Mouse (Mus musculus): ENCODE measurements at regions not wholly inside any gene's neighbourhood (a gene's known extent, or its start where the extent isn't known, plus 50 kb on each side); places are given as distances from the start of the nearest gene placed in this dataset.

GRCm38 (mm10) chr1:90449571-90450226 is 153.1 kb upstream of the Cops8 start:
- ATAC-seq (replicated peaks; ENCODE audit: low FRiP score): peak; percentile 76
- no peak overlapping the region for H3K4me3 ChIP-seq (replicated peaks)
- H3K4me1 ChIP-seq: peaks cover 43% of the 10 kb centered on the region
- no peaks in the 10 kb centered on the region for H3K9me3 ChIP-seq (replicated peaks)
- no peaks in the 10 kb centered on the region for H3K36me3 ChIP-seq
- no peak overlapping the region for H3K4me2 ChIP-seq
- no peak overlapping the region for H3K9ac ChIP-seq
- peak overlapping the region; percentile 54; the same call in 1 of the 2 replicates for H3K27ac ChIP-seq
- whole genome bisulfite sequencing: 27% methylated on average over 7 of the region's 7 CpGs
- H3K27me3 ChIP-seq: 0 out of 2 replicates have a peak, but pooled peaks cover under 1% of the 10 kb centered on the region

- peak; percentile 56 for ATAC-seq (replicated peaks; ENCODE audit: low FRiP score)
- Histone ChIP-seq H3K36me3 (no peaks in the 10 kb centered on the region), H3K9me3 (replicated peaks) (no peaks in the 10 kb centered on the region), H3K27me3 (no peaks in the 10 kb centered on the region), H3K4me1 (peaks cover 44% of the 10 kb centered on the region), H3K4me2 (no peak overlapping the region), H3K27ac (peak overlapping the region; percentile 54), H3K9ac (no peak overlapping the region), H3K4me3 (replicated peaks) (no peak overlapping the region)
- WGBS: 30% methylated on average over 6 of the region's 6 CpGs
Measured at GRCm38 (mm10) chr1:90451942-90452557, 150.7 kb upstream of the Cops8 start.

- 64% methylated on average over 7 of the region's 7 CpGs for WGBS
- Histone ChIP-seq H3K4me2 (no peak overlapping the region), H3K27ac (peak overlapping the region; percentile 25; the same call in 1 of the 2 replicates), H3K27me3 (no peaks in the 10 kb centered on the region), H3K4me1 (peaks cover 50% of the 10 kb centered on the region), H3K9ac (no peak overlapping the region), H3K4me3 (replicated peaks) (no peak overlapping the region), H3K9me3 (replicated peaks) (no peaks in the 10 kb centered on the region), H3K36me3 (no peaks in the 10 kb centered on the region)
- no peak for ATAC-seq (replicated peaks; ENCODE audit: low FRiP score)
Measured at GRCm38 (mm10) chr1:90454263-90454662, 148.5 kb upstream of the Cops8 start.

GRCm38 (mm10) chr1:90457396-90457795 is 145.4 kb upstream of the Cops8 start:
- Histone ChIP-seq H3K9me3 (replicated peaks) (no peaks in the 10 kb centered on the region), H3K36me3 (no peaks in the 10 kb centered on the region), H3K27me3 (no peaks in the 10 kb centered on the region), H3K9ac (no peak overlapping the region), H3K4me1 (peaks cover 32% of the 10 kb centered on the region), H3K27ac (0 out of 2 replicates have a peak overlapping the region, but pooled peaks have one; percentile 20), H3K4me3 (replicated peaks) (no peak overlapping the region), H3K4me2 (no peak overlapping the region)
- WGBS: 37% methylated on average over 9 of the region's 9 CpGs
- no peak for ATAC-seq (replicated peaks; ENCODE audit: low FRiP score)

GRCm38 (mm10) chr1:90458176-90458575 is 144.6 kb upstream of the Cops8 start:
- Histone ChIP-seq H3K4me2 (no peak overlapping the region), H3K27me3 (no peaks in the 10 kb centered on the region), H3K27ac (no peak overlapping the region), H3K4me1 (peaks cover 30% of the 10 kb centered on the region), H3K36me3 (no peaks in the 10 kb centered on the region), H3K9me3 (replicated peaks) (no peaks in the 10 kb centered on the region), H3K4me3 (replicated peaks) (no peak overlapping the region), H3K9ac (no peak overlapping the region)
- no peak for ATAC-seq (replicated peaks; ENCODE audit: low FRiP score)
- 88% methylated on average over 8 of the region's 8 CpGs for WGBS

- H3K4me1 ChIP-seq: peaks cover 28% of the 10 kb centered on the region
- 92% methylated on average over 1 of the region's 1 CpGs for WGBS
- H3K27me3 ChIP-seq: no peaks in the 10 kb centered on the region
- no peak overlapping the region for H3K9ac ChIP-seq
- no peak for ATAC-seq (replicated peaks; ENCODE audit: low FRiP score)
- H3K4me2 ChIP-seq: no peak overlapping the region
- H3K4me3 ChIP-seq (replicated peaks): no peak overlapping the region
- no peaks in the 10 kb centered on the region for H3K36me3 ChIP-seq
- no peaks in the 10 kb centered on the region for H3K9me3 ChIP-seq (replicated peaks)
- H3K27ac ChIP-seq: no peak overlapping the region
Measured at GRCm38 (mm10) chr1:90461699-90462098, 141.1 kb upstream of the Cops8 start.

GRCm38 (mm10) chr1:90463302-90463701 is 139.5 kb upstream of the Cops8 start:
- Histone ChIP-seq H3K9me3 (replicated peaks) (no peaks in the 10 kb centered on the region), H3K27me3 (no peaks in the 10 kb centered on the region), H3K36me3 (no peaks in the 10 kb centered on the region), H3K4me3 (replicated peaks) (no peak overlapping the region), H3K4me1 (peaks cover 29% of the 10 kb centered on the region), H3K27ac (peak overlapping the region; percentile 61; the same call in 1 of the 2 replicates), H3K4me2 (no peak overlapping the region), H3K9ac (no peak overlapping the region)
- WGBS: 31% methylated on average over 6 of the region's 6 CpGs
- no peak for ATAC-seq (replicated peaks; ENCODE audit: low FRiP score)

GRCm38 (mm10) chr1:90467646-90468045 is 135.1 kb upstream of the Cops8 start:
- no peaks in the 10 kb centered on the region for H3K9me3 ChIP-seq (replicated peaks)
- no peak overlapping the region for H3K27ac ChIP-seq
- H3K4me1 ChIP-seq: peaks cover 44% of the 10 kb centered on the region
- ATAC-seq (replicated peaks; ENCODE audit: low FRiP score): no peak
- H3K36me3 ChIP-seq: no peaks in the 10 kb centered on the region
- H3K9ac ChIP-seq: no peak overlapping the region
- H3K4me2 ChIP-seq: no peak overlapping the region
- no peak overlapping the region for H3K4me3 ChIP-seq (replicated peaks)
- H3K27me3 ChIP-seq: peaks cover 2% of the 10 kb centered on the region; the same call in 1 of the 2 replicates
- 62% methylated on average over 9 of the region's 9 CpGs for WGBS

GRCm38 (mm10) chr1:90470996-90471395 is 131.8 kb upstream of the Cops8 start:
- Histone ChIP-seq H3K4me3 (replicated peaks) (no peak overlapping the region), H3K4me2 (no peak overlapping the region), H3K9ac (no peak overlapping the region), H3K9me3 (replicated peaks) (no peaks in the 10 kb centered on the region), H3K27ac (peak overlapping the region; percentile 33; the same call in 1 of the 2 replicates), H3K4me1 (peaks cover 48% of the 10 kb centered on the region), H3K36me3 (no peaks in the 10 kb centered on the region), H3K27me3 (peaks cover 2% of the 10 kb centered on the region; the same call in 1 of the 2 replicates)
- WGBS: 35% methylated on average over 10 of the region's 10 CpGs
- ATAC-seq (replicated peaks; ENCODE audit: low FRiP score): 0 out of 2 replicates have a peak, but pooled peaks have one; percentile 44

- H3K36me3 ChIP-seq: no peaks in the 10 kb centered on the region
- no peaks in the 10 kb centered on the region for H3K9me3 ChIP-seq (replicated peaks)
- H3K27ac ChIP-seq: peak overlapping the region; percentile 33; the same call in 1 of the 2 replicates
- WGBS: 80% methylated on average over 13 of the region's 13 CpGs
- H3K9ac ChIP-seq: no peak overlapping the region
- peaks cover 2% of the 10 kb centered on the region; the same call in 1 of the 2 replicates for H3K27me3 ChIP-seq
- H3K4me1 ChIP-seq: peaks cover 55% of the 10 kb centered on the region
- H3K4me2 ChIP-seq: no peak overlapping the region
- no peak overlapping the region for H3K4me3 ChIP-seq (replicated peaks)
- no peak for ATAC-seq (replicated peaks; ENCODE audit: low FRiP score)
Measured at GRCm38 (mm10) chr1:90471806-90472205, 131.0 kb upstream of the Cops8 start.

- no peak for ATAC-seq (replicated peaks; ENCODE audit: low FRiP score)
- Histone ChIP-seq H3K27ac (0 out of 2 replicates have a peak overlapping the region, but pooled peaks have one; percentile 2), H3K9ac (no peak overlapping the region), H3K4me3 (replicated peaks) (no peak overlapping the region), H3K4me1 (peaks cover 54% of the 10 kb centered on the region), H3K9me3 (replicated peaks) (0 out of 2 replicates have a peak, but pooled peaks cover 2% of the 10 kb centered on the region), H3K36me3 (no peaks in the 10 kb centered on the region), H3K27me3 (no peaks in the 10 kb centered on the region), H3K4me2 (no peak overlapping the region)
- 61% methylated on average over 10 of the region's 10 CpGs for WGBS
Measured at GRCm38 (mm10) chr1:90475060-90475813, 127.5 kb upstream of the Cops8 start.

Data from kidney, embryonic 15.5 days (tissue).